Mouse (Mus musculus) left cerebral cortex, adult 2 months (tissue): ENCODE data around the gene 9130019O22Rik. TPM values are rescaled to one million over a fixed set of nuclear protein-coding genes. Genes with fewer than 3 reads are reported as not detected.
"Not testable (repeated sequence)": the region's sequence is repeated elsewhere in the genome, so short reads cannot be mapped to it uniquely, and the experiment has no call there.

ENCODE experiments used
- DNase-seq, 2 experiments: peaks; one replicate each; pipeline ENCODE4 v3.0.0; 2021 to 2022; ENCODE audit warnings: low spot score in 2 of 2, mixed read lengths in 1 of 2; ENCODE audit errors: extremely low spot score in 1 of 2
- H3K27ac ChIP-seq: fragments of 200-600 bp; 2 replicates; pipeline ENCODE4 v1.8.1; 2022
- H3K4me3 ChIP-seq: fragments of 200-600 bp; 2 replicates; pipeline ENCODE4 v1.8.1; 2022
- CTCF ChIP-seq: fragments of 200-600 bp; IDR thresholded peaks from 2 replicates; pipeline ENCODE4 v1.8.1; 2022; ENCODE audit warnings: antibody characterized with exemption, mild to moderate bottlenecking, moderate library complexity
- intact Hi-C: fragments of 180-260 bp; cut with DNase I; formaldehyde crosslinking; loops from one replicate; pipeline ENCODE4 v1.15.1; 2025
- long read RNA-seq, 2 experiments: library from polyadenylated mRNA; stranded (forward); transcript quantifications; one replicate each; pipeline ENCODE4 v2.0.0; 2021; ENCODE audit warnings: borderline mapping rate in 2 of 2
- total RNA-seq, 2 experiments: library from RNA; stranded (reverse); gene quantifications; 2 replicates each; pipeline ENCODE4 v1.2.3; 2021

The 9130019O22Rik gene
- total RNA-seq = 1 to 10 TPM; 3.8 to 5.0 TPM
- long read RNA-seq, experiment 1, partial matches to known transcripts = 0 of 2 reads
- long read RNA-seq, experiment 1, other reads (novel, unspliced or antisense) = 1 of 2 reads
- long read RNA-seq, experiment 2 = 0 reads

GRCm38 (mm10) chr7:127386641-127387392 is at the start of gene 9130019O22Rik:
Gene 9130019O22Rik (minus strand): TSS chr7:127387166.
- Histone ChIP-seq H3K27ac (peak within 1 kb of the TSS; percentile 55), H3K4me3 (peak within 1 kb of the TSS; percentile 64)
- DNase-seq = peak; percentile 87 to 89
- intact Hi-C loops = loop anchor here (1.0 kb wide), 1 partner anchor 11 kb away; the partner anchor contains the start of gene Zfp747
- TF ChIP-seq CTCF = no peak

GRCm38 (mm10) chr7:127435206-127435605 is 48.2 kb upstream of the 9130019O22Rik start:
- intact Hi-C loops = no loop called here
- Histone ChIP-seq H3K27ac (no peak overlapping the region), H3K4me3 (no peak overlapping the region)
- TF ChIP-seq CTCF = no peak
- DNase-seq = no peak

GRCm38 (mm10) chr7:127426354-127426753 is 39.4 kb upstream of the 9130019O22Rik start:
- Histone ChIP-seq H3K27ac (no peak overlapping the region), H3K4me3 (no peak overlapping the region)
- DNase-seq = no peak
- TF ChIP-seq CTCF = no peak
- intact Hi-C loops = no loop called here

GRCm38 (mm10) chr7:127425911-127426310 is 38.9 kb upstream of the 9130019O22Rik start:
- DNase-seq = no peak
- Histone ChIP-seq H3K27ac (no peak overlapping the region), H3K4me3 (no peak overlapping the region)
- TF ChIP-seq CTCF = no peak
- intact Hi-C loops = no loop called here

- H3K27ac ChIP-seq = no peak overlapping the region
- intact Hi-C loops = no loop called here
- no peak for DNase-seq
- no peak overlapping the region for H3K4me3 ChIP-seq
- no peak for TF ChIP-seq CTCF
These were observed 38.3 kb upstream of the 9130019O22Rik start for GRCm38 (mm10) chr7:127425291-127425690.

- peak; percentile 28 to 36 for DNase-seq
- intact Hi-C loops = loop anchor here (2.0 kb wide), 1 partner anchor 27 kb away; the partner anchor contains the start of gene Zfp689
- Histone ChIP-seq H3K4me3 (peak overlapping the region; percentile 72), H3K27ac (no peak overlapping the region)
- TF ChIP-seq CTCF = no peak
These were observed 35.3 kb upstream of the 9130019O22Rik start for GRCm38 (mm10) chr7:127422247-127422646.

GRCm38 (mm10) chr7:127421388-127422191 is 34.6 kb upstream of the 9130019O22Rik start, which contains the start of gene Zfp688:
Gene Zfp688 (minus strand): TSS chr7:127422068.
- peak within 1 kb of the TSS; percentile 72 for H3K4me3 ChIP-seq
- DNase-seq = peak; percentile 90 to 93
- H3K27ac ChIP-seq = peak within 1 kb of the TSS; percentile 83
- peak; percentile 12; the same call in 1 of the 2 replicates for TF ChIP-seq CTCF
- intact Hi-C loops = loop anchor here (2.0 kb wide), 1 partner anchor 27 kb away; the partner anchor contains the start of gene Zfp689

GRCm38 (mm10) chr7:127411418-127411817 is 24.5 kb upstream of the 9130019O22Rik start:
- Histone ChIP-seq H3K4me3 (no peak overlapping the region), H3K27ac (no peak overlapping the region)
- intact Hi-C loops = no loop called here
- no peak for DNase-seq
- no peak for TF ChIP-seq CTCF

- DNase-seq = peak; percentile 77 to 83
- intact Hi-C loops = loop anchor here (5.0 kb wide), 1 partner anchor 44 kb away; no protein-coding TSS in a partner anchor
- H3K27ac ChIP-seq = peak within 1 kb of the TSS; percentile 89
- TF ChIP-seq CTCF = peak; percentile 85
- peak within 1 kb of the TSS; percentile 82 for H3K4me3 ChIP-seq
These were observed 19.3 kb upstream of the 9130019O22Rik start, which contains the start of gene Zfp764 for GRCm38 (mm10) chr7:127406002-127406987. Gene Zfp764 (minus strand): TSS chr7:127406822.

- intact Hi-C loops = loop anchor here (1.0 kb wide), 1 partner anchor 21 kb away; no protein-coding TSS in a partner anchor
- H3K4me3 ChIP-seq, H3K27ac ChIP-seq, DNase-seq: not testable (repeated sequence)
These were observed 17.1 kb upstream of the 9130019O22Rik start for GRCm38 (mm10) chr7:127404101-127404500.
